Mouse (Mus musculus) myocyte (in vitro differentiated cells): Measurements from ENCODE around the gene Araf.
A peak's percentile ranks its signal among the peaks of the same experiment; 100 is the strongest.

ENCODE experiments used
- POLR2A ChIP-seq: IDR thresholded peaks from one replicate; pipeline ENCODE4 v1.6.1; 2011; ENCODE audit warnings: low read depth, mild to moderate bottlenecking, control low read depth, moderate library complexity; ENCODE audit not compliant: insufficient read length
- USF1 ChIP-seq: IDR thresholded peaks from one replicate; pipeline ENCODE4 v1.6.1; 2011; ENCODE audit warnings: low read depth, mild to moderate bottlenecking, control low read depth, moderate library complexity

DNA sequence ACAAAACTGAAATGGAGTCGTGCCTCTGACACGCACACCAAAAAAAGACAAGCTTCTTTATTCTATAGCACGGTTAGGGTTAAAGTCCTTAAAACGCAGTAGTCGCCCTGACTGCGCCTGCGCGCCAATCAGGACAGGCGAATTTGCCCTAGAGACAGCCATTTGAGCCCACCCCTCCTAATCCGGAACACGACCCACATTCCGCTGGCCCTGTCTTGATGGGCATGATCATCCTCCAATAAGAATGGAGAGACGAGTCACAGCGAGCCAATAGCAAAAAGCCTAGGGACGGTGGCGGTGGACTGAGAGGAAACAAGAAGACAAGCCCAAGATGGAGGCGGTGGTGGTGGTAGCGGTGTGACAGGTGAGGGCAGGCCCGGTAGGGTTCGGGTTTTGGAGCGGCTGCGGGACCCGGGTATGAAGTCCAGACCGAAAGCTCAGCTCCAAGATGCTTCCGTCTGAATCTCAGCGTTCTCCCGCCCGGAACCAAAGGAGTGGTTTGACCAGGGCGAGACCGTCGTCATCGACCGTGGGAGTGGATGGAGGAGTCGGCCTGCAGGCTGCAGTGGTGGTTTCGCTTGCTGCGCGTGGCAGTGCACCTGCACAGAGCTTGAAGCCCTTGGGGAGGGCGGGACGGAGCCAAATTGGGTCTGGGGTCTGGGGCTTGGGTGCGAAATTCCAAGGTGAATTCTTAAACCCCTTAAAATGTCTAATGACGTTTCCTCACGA is 50.8 kb downstream of the Araf start:
- TF ChIP-seq POLR2A (peak; percentile 84), USF1 (no peak)
